Mouse (Mus musculus) megakaryocyte-erythroid progenitor cell, adult 5-6 weeks (primary cell): ENCODE data around the gene Hoxc9. TPM values are rescaled to one million over a fixed set of nuclear protein-coding genes. Genes with fewer than 3 reads are reported as not detected.

Experiments
- ATAC-seq: replicated peaks from 2 replicates; pipeline ENCODE4 v1.8.0; 2016; ENCODE audit warnings: mild to moderate bottlenecking, inconsistent platforms; ENCODE audit not compliant: severe bottlenecking, poor library complexity, low FRiP score, low TSS enrichment
- total RNA-seq, 2 experiments: library from RNA; stranded (forward) in 1 of 2; stranded (reverse) in 1 of 2; fragments of 200-1000, 215-1000 nt in 1 of 2; fragments of >200 nt in 1 of 2; fragmentation: Nextera tagmentation in 1 of 2; gene quantifications; 2 replicates each; pipeline ENCODE4 v1.2.3; 2014 to 2017

Gene Hoxc9
- total RNA-seq, 2 experiments from 2014 or later, result not detected

GRCm38 (mm10) chr15:102992863-102993262 is 16.6 kb downstream of the Hoxc9 start:
- no peak for ATAC-seq

GRCm38 (mm10) chr15:102996548-102996947 is 20.3 kb downstream of the Hoxc9 start:
- no peak for ATAC-seq

GRCm38 (mm10) chr15:102997431-102997830 is 21.2 kb downstream of the Hoxc9 start:
- ATAC-seq, result no peak

- ATAC-seq, result no peak
These were observed 21.7 kb downstream of the Hoxc9 start, which contains the start of gene Hoxc6 for GRCm38 (mm10) chr15:102997939-102998355. Gene Hoxc6 (plus strand): TSS chr15:102998257.

GRCm38 (mm10) chr15:102998608-102999182 is 22.5 kb downstream of the Hoxc9 start:
- no peak for ATAC-seq

GRCm38 (mm10) chr15:102999183-102999831 is 23.1 kb downstream of the Hoxc9 start:
- peak; percentile 46 for ATAC-seq

- no peak for ATAC-seq
These were observed 23.7 kb downstream of the Hoxc9 start for GRCm38 (mm10) chr15:102999955-103000354.

GRCm38 (mm10) chr15:103000501-103000901 is 24.3 kb downstream of the Hoxc9 start:
- no peak for ATAC-seq

- ATAC-seq, result no peak
These were observed 25.1 kb downstream of the Hoxc9 start for GRCm38 (mm10) chr15:103001370-103001769.

GRCm38 (mm10) chr15:103002156-103002555 is 25.9 kb downstream of the Hoxc9 start:
- no peak for ATAC-seq

GRCm38 (mm10) chr15:103002821-103003448 is 26.7 kb downstream of the Hoxc9 start:
- ATAC-seq, result no peak

GRCm38 (mm10) chr15:103005308-103005707 is 29.1 kb downstream of the Hoxc9 start:
- no peak for ATAC-seq

- no peak for ATAC-seq
These were observed 29.6 kb downstream of the Hoxc9 start for GRCm38 (mm10) chr15:103005797-103006196.

- no peak for ATAC-seq
These were observed 30.1 kb downstream of the Hoxc9 start for GRCm38 (mm10) chr15:103006326-103006725.

GRCm38 (mm10) chr15:103009265-103010111 is 33.2 kb downstream of the Hoxc9 start:
- no peak for ATAC-seq

- ATAC-seq, result no peak
These were observed 34.0 kb downstream of the Hoxc9 start for GRCm38 (mm10) chr15:103010112-103010846.

- ATAC-seq, result no peak
These were observed 34.8 kb downstream of the Hoxc9 start for GRCm38 (mm10) chr15:103010847-103011555.

- ATAC-seq, result no peak
These were observed 35.8 kb downstream of the Hoxc9 start for GRCm38 (mm10) chr15:103011928-103012486.
